Mouse (Mus musculus) liver, postnatal 0 days (tissue): ENCODE measurements around the gene Tmem182.

ENCODE experiments used
- CTCF ChIP-seq: sonication (generic); IDR thresholded peaks from 2 replicates; pipeline ENCODE4 v1.5.1; 2016; ENCODE audit warnings: antibody characterized with exemption, low read depth
- EP300 ChIP-seq: IDR thresholded peaks from 2 replicates; pipeline ENCODE4 v1.6.1; 2016; ENCODE audit warnings: antibody characterized with exemption, low read depth, mild to moderate bottlenecking

DNA sequence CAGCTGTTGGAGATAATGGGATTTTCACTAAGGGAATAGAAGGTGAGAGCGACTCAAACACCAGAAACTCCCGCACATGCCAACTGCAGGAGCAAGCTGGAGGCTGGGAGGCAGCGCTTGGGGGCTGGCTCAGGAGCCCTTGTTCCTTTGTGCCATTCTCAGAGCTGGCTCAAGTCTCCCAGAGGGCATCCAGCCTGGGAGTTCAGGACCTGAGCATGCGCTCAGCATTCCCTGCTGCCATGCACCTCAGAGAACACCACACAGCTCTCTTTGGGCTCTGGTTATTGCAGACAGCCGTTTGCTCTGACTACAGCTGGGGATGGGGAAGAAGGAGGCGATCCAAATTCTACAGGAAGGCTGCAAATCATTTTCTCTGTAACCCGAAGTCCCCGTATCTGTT is 84.8 kb downstream of the Tmem182 start:
- TF ChIP-seq CTCF (no peak), EP300 (no peak)
